Mouse (Mus musculus): ENCODE data around the gene Olfr823.
"Not testable (repeated sequence)": the region's sequence is repeated elsewhere in the genome, so short reads cannot be mapped to it uniquely, and the experiment has no call there.

Gene Olfr823

DNA sequence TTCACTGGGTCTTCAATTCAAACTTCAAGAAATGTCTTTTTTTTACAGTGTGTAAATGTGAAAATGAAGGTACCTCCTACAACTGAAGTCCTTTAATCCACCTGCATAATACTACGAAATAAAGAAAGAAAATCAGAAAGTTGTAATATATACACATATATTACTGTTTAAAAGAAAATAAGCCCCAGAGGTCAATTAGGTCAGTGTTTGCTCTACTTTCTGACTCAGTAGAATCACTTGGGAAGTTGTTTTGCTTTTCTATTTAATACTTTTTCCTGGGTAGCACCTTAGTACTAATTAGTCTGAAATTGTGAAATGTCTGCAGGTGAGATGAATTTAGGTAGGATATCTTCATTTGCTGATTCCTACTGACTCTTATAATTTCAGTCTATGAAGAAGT, at the start of gene Olfr823:
Gene Olfr823, minus strand, starts transcription at position 101 of the 400 bp plus-strand sequence.
- not testable (repeated sequence) for DNase-seq (ENCODE audit: low spot score in 2 of 2)

DNA sequence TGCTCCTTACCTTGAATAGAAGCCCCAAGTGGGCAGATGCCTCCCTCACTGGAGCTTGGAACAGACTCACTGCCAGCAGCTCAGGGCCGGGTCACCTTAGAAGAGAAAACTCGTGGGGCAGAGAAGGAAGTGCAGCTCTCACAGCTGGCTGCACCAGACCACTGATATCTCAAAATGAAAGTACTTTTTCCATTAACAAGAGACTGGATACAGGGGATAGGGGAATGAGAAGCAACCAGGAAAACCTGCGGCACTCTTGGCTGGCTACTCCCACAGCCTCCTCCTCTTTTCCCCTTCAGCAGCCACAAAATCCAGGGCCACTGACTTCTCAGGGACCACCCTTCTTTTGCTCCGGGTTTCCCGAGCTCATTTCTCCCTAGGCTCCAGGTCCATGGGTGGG, 28.9 kb upstream of the Olfr823 start:
- DNase-seq (ENCODE audit: low spot score in 2 of 2), result no peak

- DNase-seq (ENCODE audit: low spot score in 2 of 2), result not testable (repeated sequence)
Observed at GRCm38 (mm10) chr10:130142481-130142880, 27.3 kb upstream of the Olfr823 start.

GRCm38 (mm10) chr10:130134811-130135210, 19.6 kb upstream of the Olfr823 start:
- DNase-seq (ENCODE audit: low spot score in 2 of 2), result no peak

DNA sequence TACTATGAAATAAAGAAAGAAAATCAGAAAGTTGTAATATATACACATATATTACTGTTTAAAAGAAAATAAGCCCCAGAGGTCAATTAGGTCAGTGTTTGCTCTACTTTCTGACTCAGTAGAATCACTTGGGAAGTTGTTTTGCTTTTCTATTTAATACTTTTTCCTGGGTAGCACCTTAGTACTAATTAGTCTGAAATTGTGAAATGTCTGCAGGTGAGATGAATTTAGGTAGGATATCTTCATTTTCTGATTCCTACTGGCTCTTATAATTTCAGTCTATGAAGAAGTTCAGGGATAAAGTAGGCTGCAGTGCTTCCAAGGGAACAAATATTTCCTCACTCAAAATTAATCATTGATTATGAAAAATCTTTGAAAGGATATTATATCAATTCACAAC, 14.7 kb upstream of the Olfr823 start, which contains the start of gene Olfr824:
Gene Olfr824, minus strand, starts transcription at position 101 of the 400 bp plus-strand sequence.
- not testable (repeated sequence) for DNase-seq (ENCODE audit: low spot score in 2 of 2)

DNA sequence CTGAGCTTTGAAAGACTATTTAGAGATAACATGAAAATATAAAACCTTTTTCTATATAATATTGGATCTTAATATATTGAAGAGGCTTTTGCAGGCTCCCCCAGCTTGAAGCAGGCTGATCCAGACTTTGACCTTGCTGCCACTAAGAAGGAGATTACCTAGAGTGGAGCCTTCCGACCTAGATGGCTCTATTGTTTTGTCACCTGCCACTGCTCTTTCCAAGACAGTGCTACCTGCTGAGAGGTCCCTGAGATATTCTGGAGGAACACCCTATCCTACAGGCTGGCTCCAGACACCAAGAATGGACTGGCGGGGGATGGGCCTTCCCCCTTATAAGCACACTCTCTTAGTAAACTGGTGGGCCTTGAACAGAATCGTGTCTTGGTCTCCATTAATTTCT, 862 bp upstream of the Olfr823 start:
- DNase-seq (ENCODE audit: low spot score in 2 of 2), result not testable (repeated sequence)

GRCm38 (mm10) chr10:130096104-130096503, 19.1 kb downstream of the Olfr823 start:
- no peak for DNase-seq (ENCODE audit: low spot score in 2 of 2)

DNA sequence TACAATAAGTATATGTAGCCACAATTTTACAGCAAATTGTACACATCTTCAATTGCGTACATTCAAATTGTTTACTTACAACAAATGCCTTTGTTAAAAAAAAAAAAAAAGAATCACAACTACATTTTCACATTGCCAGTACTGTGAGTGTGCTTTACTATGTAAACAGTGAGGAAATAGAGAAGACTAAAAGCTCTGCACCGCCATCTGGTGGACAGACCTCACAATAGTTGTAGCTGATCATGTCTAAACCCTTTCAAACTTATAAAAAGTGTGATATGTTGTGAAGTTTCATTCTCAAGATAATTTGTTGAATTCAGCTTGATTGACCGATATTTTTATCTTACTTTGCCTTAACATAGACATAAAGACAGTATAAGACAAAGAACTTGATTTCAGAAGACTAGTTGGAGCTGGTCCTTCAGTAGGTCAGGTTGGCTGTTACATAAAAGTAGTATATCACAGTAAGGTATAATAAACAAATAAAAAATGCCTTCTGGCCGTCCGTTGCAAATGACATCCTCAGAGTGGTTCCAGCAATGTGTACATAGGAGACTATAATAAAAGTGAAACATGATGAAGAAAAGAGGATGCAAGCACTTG, 22.2 kb downstream of the Olfr823 start:
- peak; percentile 12 to 14 for DNase-seq (ENCODE audit: low spot score in 2 of 2)

- no peak for DNase-seq (ENCODE audit: low spot score in 2 of 2)
Observed at GRCm38 (mm10) chr10:130070910-130071309, 44.3 kb downstream of the Olfr823 start, which contains the start of gene Olfr822. Gene Olfr822 (plus strand): TSS chr10:130071210.

All from right cerebral cortex, postnatal 36 days (tissue).